Mouse (Mus musculus) left cerebral cortex, adult 11 months (tissue): ENCODE measurements at regions not wholly inside any gene's neighbourhood (a gene's known extent, or its start where the extent isn't known, plus 50 kb on each side); places are given as distances from the start of the nearest gene placed in this dataset.

ENCODE experiments used
- DNase-seq: peaks from one replicate; pipeline ENCODE4 v3.0.0; 2022; ENCODE audit warnings: low spot score

- no peak for DNase-seq
Measured at GRCm38 (mm10) chr11:104038271-104038800, 71.8 kb downstream of the Arf2 start.

GRCm38 (mm10) chr11:104045216-104045615 is 78.7 kb downstream of the Arf2 start:
- no peak for DNase-seq

GRCm38 (mm10) chr11:104051986-104052385 is 80.7 kb upstream of the Crhr1 start:
- DNase-seq = no peak

- DNase-seq = no peak
Measured at GRCm38 (mm10) chr11:104053242-104053641, 79.4 kb upstream of the Crhr1 start.

DNA sequence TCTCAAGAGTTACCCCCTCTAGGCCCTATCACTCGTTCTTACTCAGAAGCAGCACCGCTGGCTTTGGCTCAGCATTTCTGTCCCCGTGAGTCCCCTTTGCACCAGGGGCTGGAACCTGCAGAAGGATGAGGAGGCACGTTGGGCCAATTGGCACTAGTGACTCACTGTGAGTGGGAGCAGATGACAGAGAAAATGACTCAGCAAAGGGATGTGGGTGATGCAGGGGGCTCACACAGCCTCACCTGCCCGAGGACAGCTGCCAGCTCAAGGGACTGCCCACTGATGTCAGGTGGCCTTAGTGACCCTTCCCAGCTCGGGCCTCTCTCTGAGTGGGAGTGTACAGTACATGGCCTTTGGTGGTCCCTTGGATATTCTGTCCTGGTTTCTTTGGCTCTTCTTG is 76.7 kb upstream of the Crhr1 start:
- DNase-seq = peak; percentile 35

GRCm38 (mm10) chr11:104057046-104057445 is 75.6 kb upstream of the Crhr1 start:
- no peak for DNase-seq

DNA sequence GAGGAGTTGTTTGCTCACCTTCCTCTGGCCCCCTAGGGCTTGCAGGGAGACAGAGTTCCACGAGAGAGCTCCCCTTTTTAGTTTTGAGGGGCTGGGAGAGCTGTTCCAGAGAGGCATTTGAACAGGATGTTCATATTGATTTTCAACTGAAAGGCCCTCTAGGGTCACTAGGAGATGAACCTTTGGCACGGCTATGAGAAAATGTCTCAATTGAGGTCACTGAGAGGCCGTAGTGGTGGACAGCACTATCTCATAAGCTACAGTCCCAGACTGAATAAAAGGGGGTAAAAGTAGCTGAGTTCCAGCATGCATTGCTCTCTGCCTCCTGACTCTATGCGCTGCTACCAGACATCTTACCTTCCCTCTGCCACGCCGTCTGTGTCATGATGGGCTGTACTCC is 74.1 kb upstream of the Crhr1 start:
- no peak for DNase-seq

GRCm38 (mm10) chr11:104059085-104059484 is 73.6 kb upstream of the Crhr1 start:
- no peak for DNase-seq

DNA sequence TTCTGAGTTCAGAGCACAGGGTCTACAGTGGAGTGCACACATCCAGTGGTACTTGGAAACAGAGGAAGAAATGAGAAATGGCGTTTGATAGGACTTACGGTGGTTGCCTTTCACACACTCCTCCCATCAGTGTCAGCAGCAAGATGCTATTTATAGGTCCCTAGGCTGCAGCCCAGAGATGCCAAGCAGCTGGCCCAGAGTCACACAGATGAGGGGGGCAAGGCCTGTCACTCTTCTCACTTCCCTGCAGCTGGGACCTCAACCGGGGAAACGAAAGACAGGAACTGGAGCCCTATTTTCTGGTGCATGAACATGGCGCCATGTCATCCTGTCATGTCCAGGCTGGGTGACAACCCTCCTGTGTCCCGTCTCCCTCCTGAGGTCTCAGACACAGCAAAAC is 71.3 kb upstream of the Crhr1 start:
- DNase-seq = no peak

GRCm38 (mm10) chr11:104065181-104065580 is 67.5 kb upstream of the Crhr1 start:
- no peak for DNase-seq

DNA sequence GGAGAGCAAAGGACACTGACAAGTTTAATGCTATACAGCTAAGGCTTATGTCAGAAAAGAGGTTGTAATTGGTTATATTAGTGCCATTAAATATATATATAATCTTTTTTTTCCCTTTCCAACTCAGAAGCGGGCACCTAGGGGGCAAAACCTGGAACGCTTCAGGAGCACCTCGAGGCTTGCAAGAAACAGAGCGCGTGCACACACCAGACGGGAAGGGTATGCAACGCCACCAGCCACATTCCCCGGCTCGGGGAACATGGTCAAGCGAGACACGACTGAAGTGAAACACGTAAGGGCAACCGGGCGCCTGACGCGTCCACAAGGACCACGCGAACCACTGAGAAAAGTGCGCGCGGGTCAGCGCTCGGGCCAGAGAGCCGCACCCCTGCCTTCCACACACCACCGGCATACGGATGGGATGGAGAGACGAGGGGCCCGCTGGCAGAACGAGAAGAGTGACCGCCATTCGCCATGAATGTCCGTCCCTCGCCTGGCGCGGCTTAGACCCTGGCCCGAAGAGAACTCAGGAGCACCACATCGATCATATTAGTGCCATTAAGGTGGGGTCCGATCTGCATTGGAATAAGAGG is 60.0 kb upstream of the Crhr1 start:
- no peak for DNase-seq

DNA sequence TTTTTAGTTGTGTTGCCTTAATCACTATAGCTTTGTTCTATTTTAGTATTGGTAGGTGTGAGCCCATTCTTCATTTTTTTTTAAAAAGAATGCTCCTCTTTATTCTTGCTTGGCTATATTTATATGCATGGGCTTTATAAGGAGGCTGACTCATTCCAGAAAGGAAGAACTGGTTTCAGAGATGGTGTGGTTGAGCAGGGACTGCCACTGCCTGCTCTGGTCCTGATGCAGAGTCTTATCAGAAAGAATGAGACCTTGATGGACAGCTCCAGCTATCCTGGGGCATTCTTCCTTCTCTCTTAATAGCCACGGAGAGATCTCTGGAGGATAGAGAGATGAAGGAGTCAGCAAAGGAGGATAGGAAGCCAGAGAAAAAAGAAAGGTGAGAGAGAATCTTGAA is 57.9 kb upstream of the Crhr1 start:
- DNase-seq = no peak

DNA sequence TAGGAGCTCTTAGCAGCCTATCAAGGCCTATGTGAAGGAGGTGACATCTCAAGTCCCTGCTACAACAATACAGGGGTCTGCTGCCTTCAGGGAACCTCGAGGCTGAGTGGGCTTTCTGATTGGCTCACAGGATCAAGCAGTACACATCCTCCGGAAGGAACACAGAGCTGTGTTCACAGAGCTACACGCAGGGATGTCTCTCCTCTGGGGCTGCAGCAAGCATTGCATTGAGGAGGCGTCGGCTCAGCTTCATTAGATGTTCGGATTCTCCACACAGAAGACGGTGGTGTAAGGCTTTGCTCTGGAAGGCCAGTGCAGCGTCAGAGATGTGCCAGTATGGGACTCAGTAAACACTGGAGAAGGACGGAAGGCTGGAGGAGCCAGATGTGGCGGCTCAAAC is 57.3 kb upstream of the Crhr1 start:
- no peak for DNase-seq

- DNase-seq = no peak
Measured at GRCm38 (mm10) chr11:104082083-104082482, 50.6 kb upstream of the Crhr1 start.
